Mouse (Mus musculus) stomach, postnatal 0 days (tissue): ENCODE results near the gene Myh2. TPM values are rescaled to one million over a fixed set of nuclear protein-coding genes. Genes with fewer than 3 reads are reported as not detected.
A peak's percentile ranks its signal among the peaks of the same experiment; 100 is the strongest.

ENCODE experiments used
- ATAC-seq: fragments of 200-750 bp; cut with Nextera tagmentation; 2 replicates; pipeline ENCODE4 v1.8.0; 2017; ENCODE audit not compliant: low FRiP score, low TSS enrichment
- DNase-seq: peaks from one replicate; pipeline ENCODE4 v3.0.0-alpha.2; 2016; ENCODE audit warnings: low spot score
- H3K27ac ChIP-seq: fragments of 300-500 bp; sonication (generic); replicated peaks from 2 replicates; pipeline ENCODE4 v1.5.1; 2014; ENCODE audit warnings: mild to moderate bottlenecking, control low read depth
- H3K27me3 ChIP-seq: fragments of 300-500 bp; sonication (generic); 2 replicates; pipeline ENCODE4 v1.6.1; 2014; ENCODE audit warnings: low read length; ENCODE audit not compliant: control insufficient read depth, insufficient read depth
- H3K36me3 ChIP-seq: fragments of 300-500 bp; sonication (generic); 2 replicates; pipeline ENCODE4 v1.6.1; 2014; ENCODE audit warnings: low read length, mixed read lengths; ENCODE audit not compliant: control insufficient read depth, insufficient read depth
- H3K4me1 ChIP-seq: fragments of 300-500 bp; sonication (generic); replicated peaks from 2 replicates; pipeline ENCODE4 v1.6.1; 2014; ENCODE audit warnings: antibody characterized with exemption; ENCODE audit not compliant: control insufficient read depth, insufficient read depth
- H3K4me2 ChIP-seq: fragments of 300-500 bp; sonication (generic); replicated peaks from 2 replicates; pipeline ENCODE4 v1.6.1; 2014; ENCODE audit warnings: low read depth, mild to moderate bottlenecking, control low read depth, moderate library complexity
- H3K4me3 ChIP-seq: fragments of 300-500 bp; sonication (generic); 2 replicates; pipeline ENCODE4 v1.5.1; 2014; ENCODE audit warnings: low read depth, low read length, control low read depth
- H3K9ac ChIP-seq: fragments of 300-500 bp; sonication (generic); 2 replicates; pipeline ENCODE4 v1.6.1; 2014; ENCODE audit warnings: mild to moderate bottlenecking, low read length, control low read depth, mixed read lengths
- H3K9me3 ChIP-seq: fragments of 300-500 bp; sonication (generic); 2 replicates; pipeline ENCODE4 v1.6.1; 2016; ENCODE audit warnings: low read length; ENCODE audit not compliant: control insufficient read depth
- CTCF ChIP-seq: IDR thresholded peaks from 2 replicates; pipeline ENCODE4 v1.5.1; 2016; ENCODE audit warnings: antibody characterized with exemption, low read depth, mild to moderate bottlenecking, moderate library complexity
- EP300 ChIP-seq: optimal IDR thresholded peaks from 2 replicates; pipeline ENCODE3; 2016; ENCODE audit warnings: antibody characterized with exemption
- WGBS: fragments of 180-500 bp; shearing (Covaris S2); extraction: QIAGEN DNeasy Blood & Tissue Kit; methylation state at CpG from one replicate; pipeline ENCODE4 v1.1.7; 2014; 5-methylcytosine and 5-hydroxymethylcytosine counted together
- polyA plus RNA-seq: library from polyadenylated mRNA; unstranded; fragments of >200 nt; fragmentation: Nextera tagmentation; extraction: Ambion mirVana; gene quantifications from 2 replicates; pipeline ENCODE4 v1.2.1, GENCODE M21; 2015

Myh2 gene
- polyA plus RNA-seq, 1 experiment from 2014 or later = 0.10 TPM

- Histone ChIP-seq H3K27ac (no peak overlapping the region), H3K9me3 (no peaks in the 10 kb centered on the region), H3K4me3 (no peak overlapping the region), H3K4me1 (no peaks in the 10 kb centered on the region), H3K27me3 (no peaks in the 10 kb centered on the region), H3K4me2 (no peak overlapping the region), H3K9ac (no peak overlapping the region), H3K36me3 (no peaks in the 10 kb centered on the region)
- ATAC-seq (no peak), DNase-seq (no peak)
- no peak for TF ChIP-seq CTCF
- TF ChIP-seq EP300 = no peak
- 78% methylated on average over 2 of the region's 3 CpGs for WGBS
Measured at GRCm38 (mm10) chr11:67224466-67224865, 53.6 kb downstream of the Myh2 start.

GRCm38 (mm10) chr11:67228731-67229130 lies 57.9 kb downstream of the Myh2 start:
- TF ChIP-seq CTCF (no peak), EP300 (no peak)
- no peaks in the 10 kb centered on the region for H3K36me3 ChIP-seq
- no peaks in the 10 kb centered on the region for H3K9me3 ChIP-seq
- no peak overlapping the region for H3K27ac ChIP-seq
- no peak overlapping the region for H3K9ac ChIP-seq
- H3K4me1 ChIP-seq = no peaks in the 10 kb centered on the region
- H3K4me2 ChIP-seq = no peak overlapping the region
- no peak for DNase-seq
- ATAC-seq = no peak
- no peaks in the 10 kb centered on the region for H3K27me3 ChIP-seq
- no peak overlapping the region for H3K4me3 ChIP-seq
- 75% methylated on average over 3 of the region's 3 CpGs for WGBS

GRCm38 (mm10) chr11:67229166-67229565 lies 58.3 kb downstream of the Myh2 start:
- H3K4me3 ChIP-seq = no peak overlapping the region
- H3K9ac ChIP-seq = no peak overlapping the region
- 77% methylated on average over 5 of the region's 5 CpGs for WGBS
- DNase-seq = no peak
- H3K9me3 ChIP-seq = no peaks in the 10 kb centered on the region
- H3K27ac ChIP-seq = no peak overlapping the region
- H3K4me2 ChIP-seq = no peak overlapping the region
- H3K27me3 ChIP-seq = no peaks in the 10 kb centered on the region
- H3K4me1 ChIP-seq = no peaks in the 10 kb centered on the region
- TF ChIP-seq EP300 = no peak
- TF ChIP-seq CTCF = no peak
- ATAC-seq = no peak
- H3K36me3 ChIP-seq = no peaks in the 10 kb centered on the region

GRCm38 (mm10) chr11:67229946-67230345 lies 59.1 kb downstream of the Myh2 start:
- no peak for ATAC-seq
- H3K4me2 ChIP-seq = no peak overlapping the region
- no peak overlapping the region for H3K9ac ChIP-seq
- no peaks in the 10 kb centered on the region for H3K9me3 ChIP-seq
- peak; percentile 18 for DNase-seq
- no peaks in the 10 kb centered on the region for H3K36me3 ChIP-seq
- WGBS = 71% methylated on average over 2 of the region's 2 CpGs
- H3K27ac ChIP-seq = no peak overlapping the region
- no peaks in the 10 kb centered on the region for H3K27me3 ChIP-seq
- TF ChIP-seq CTCF (no peak), EP300 (no peak)
- H3K4me1 ChIP-seq = no peaks in the 10 kb centered on the region
- H3K4me3 ChIP-seq = no peak overlapping the region

- no peak for TF ChIP-seq EP300
- peak; percentile 72 for TF ChIP-seq CTCF
- DNase-seq (peak; percentile 27), ATAC-seq (no peak)
Measured at GRCm38 (mm10) chr11:67235639-67236358, 65.0 kb downstream of the Myh2 start.

GRCm38 (mm10) chr11:67236799-67237198 lies 66.0 kb downstream of the Myh2 start:
- DNase-seq = no peak
- Histone ChIP-seq H3K27ac (no peak overlapping the region), H3K9me3 (no peaks in the 10 kb centered on the region), H3K4me1 (no peaks in the 10 kb centered on the region), H3K4me3 (no peak overlapping the region), H3K9ac (no peak overlapping the region), H3K36me3 (no peaks in the 10 kb centered on the region), H3K4me2 (no peak overlapping the region), H3K27me3 (no peaks in the 10 kb centered on the region)
- WGBS = 82% methylated on average over 9 of the region's 9 CpGs
- TF ChIP-seq CTCF (no peak), EP300 (no peak)
- no peak for ATAC-seq

More at GRCm38 (mm10) chr11:67235639-67236358, 65.0 kb downstream of the Myh2 start:
- Histone ChIP-seq H3K4me1 (no peaks in the 10 kb centered on the region), H3K9ac (no peak overlapping the region), H3K36me3 (no peaks in the 10 kb centered on the region), H3K27me3 (no peaks in the 10 kb centered on the region), H3K4me3 (no peak overlapping the region), H3K9me3 (no peaks in the 10 kb centered on the region), H3K27ac (no peak overlapping the region), H3K4me2 (no peak overlapping the region)
- WGBS = 63% methylated on average over 5 of the region's 5 CpGs
